Mouse (Mus musculus) neural tube, embryonic 11.5 days (tissue): ENCODE results near the gene Gng3. TPM values are rescaled to one million over a fixed set of nuclear protein-coding genes. Genes with fewer than 3 reads are reported as not detected.

ENCODE experiments used
- microRNA-seq: library from miRNA; unstranded; fragments of <30 nt; microRNA quantifications from one replicate; pipeline ENCODE4, GENCODE M21; 2016
- polyA plus RNA-seq: library from polyadenylated mRNA; unstranded; fragments of >200 nt; fragmentation: Nextera tagmentation; extraction: Ambion mirVana; gene quantifications from 2 replicates; pipeline ENCODE4 v1.2.1, GENCODE M21; 2014

The Gng3 gene
- polyA plus RNA-seq, 1 experiment from 2014 or later: 151 TPM

Small RNA genes within 50 kb of the gene (microRNA-seq; reads per million reads assigned to microRNA genes)
- not detected for gene Mir5136

Other genes with a start within 250 kb of the Gng3 start
- gene Slc22a8, start 247.9 kb downstream of the Gng3 start, polyA plus RNA-seq: 0.20 TPM in 1 of 2 replicates, not detected in the other
- 0.53 and 0.69 TPM in 2 replicates for gene Slc22a6, start 221.2 kb downstream of the Gng3 start, polyA plus RNA-seq
- 0.05 TPM in 2 replicates for gene Chrm1, start 175.4 kb downstream of the Gng3 start, polyA plus RNA-seq
- gene Slc3a2, start 115.8 kb downstream of the Gng3 start, polyA plus RNA-seq: 132 and 135 TPM in 2 replicates
- 87.8 and 92.8 TPM in 2 replicates for gene Wdr74, start 103.4 kb downstream of the Gng3 start, polyA plus RNA-seq
- 1.4 and 2.1 TPM in 2 replicates for gene 1700092M07Rik, start 98.5 kb downstream of the Gng3 start, polyA plus RNA-seq
- gene Stx5a, start 97.8 kb downstream of the Gng3 start, polyA plus RNA-seq: 97.6 and 103 TPM in 2 replicates
- 243 and 245 TPM in 2 replicates for gene Nxf1, start 82.1 kb downstream of the Gng3 start, polyA plus RNA-seq
- gene Tmem223, start 68.2 kb downstream of the Gng3 start, polyA plus RNA-seq: 181 and 195 TPM in 2 replicates
- gene Tmem179b, start 64.7 kb downstream of the Gng3 start, polyA plus RNA-seq: 41.8 and 46.7 TPM in 2 replicates
- 20.7 and 22.4 TPM in 2 replicates for gene Taf6l, start 52.8 kb downstream of the Gng3 start, polyA plus RNA-seq
- 172 and 182 TPM in 2 replicates for gene Polr2g, start 40.6 kb downstream of the Gng3 start, polyA plus RNA-seq
- 6.6 and 7.2 TPM in 2 replicates for gene Zbtb3, start 36.6 kb downstream of the Gng3 start, polyA plus RNA-seq
- 50.6 and 51.6 TPM in 2 replicates for gene Ttc9c, start 19.9 kb downstream of the Gng3 start, polyA plus RNA-seq
- gene Hnrnpul2, start 19.2 kb downstream of the Gng3 start, polyA plus RNA-seq: 5.7 and 6.1 TPM in 2 replicates
- gene AC129217.1, start 9.4 kb downstream of the Gng3 start, polyA plus RNA-seq: 0.57 TPM in 1 of 2 replicates, not detected in the other
- 54.1 and 55.3 TPM in 2 replicates for gene Bscl2, start 1.7 kb downstream of the Gng3 start, polyA plus RNA-seq
- gene Lrrn4cl, start 11.6 kb upstream of the Gng3 start, polyA plus RNA-seq: 0.32 and 0.44 TPM in 2 replicates
- 182 and 186 TPM in 2 replicates for gene Ubxn1, start 32.3 kb upstream of the Gng3 start, polyA plus RNA-seq
- 52.9 and 55.0 TPM in 2 replicates for gene Uqcc3, start 41.7 kb upstream of the Gng3 start, polyA plus RNA-seq
- gene Lbhd1, start 44.5 kb upstream of the Gng3 start, polyA plus RNA-seq: 93.5 and 93.8 TPM in 2 replicates
- gene Gm49403, start 44.7 kb upstream of the Gng3 start, polyA plus RNA-seq: not detected in 2 replicates
- 103 and 112 TPM in 2 replicates for gene 1810009A15Rik, start 49.7 kb upstream of the Gng3 start, polyA plus RNA-seq
- not detected in 2 replicates for gene Gm49416, start 49.7 kb upstream of the Gng3 start, polyA plus RNA-seq
- 40.8 and 49.9 TPM in 2 replicates for gene Ints5, start 53.8 kb upstream of the Gng3 start, polyA plus RNA-seq
- 116 and 128 TPM in 2 replicates for gene Ganab, start 58.9 kb upstream of the Gng3 start, polyA plus RNA-seq
- gene B3gat3, start 81.2 kb upstream of the Gng3 start, polyA plus RNA-seq: 50.6 and 59.0 TPM in 2 replicates
- 0.88 and 1.2 TPM in 2 replicates for gene Rom1, start 90.2 kb upstream of the Gng3 start, polyA plus RNA-seq
- 7.9 and 9.3 TPM in 2 replicates for gene Eml3, start 90.4 kb upstream of the Gng3 start, polyA plus RNA-seq
- 55.6 and 57.5 TPM in 2 replicates for gene Mta2, start 102.7 kb upstream of the Gng3 start, polyA plus RNA-seq
- gene Tut1, start 114.7 kb upstream of the Gng3 start, polyA plus RNA-seq: 30.2 and 36.3 TPM in 2 replicates
- gene Eef1g, start 127.8 kb upstream of the Gng3 start, polyA plus RNA-seq: 468 and 469 TPM in 2 replicates
- gene Ahnak, start 150.1 kb upstream of the Gng3 start, polyA plus RNA-seq: 4.4 and 4.5 TPM in 2 replicates
- gene Scgb1a1, start 248.8 kb upstream of the Gng3 start, polyA plus RNA-seq: not detected in 2 replicates